In genomic region chr7:63509825-63510224, GRCm38 (mm10) we compare ENCODE assay signal across 10 mouse cellular contexts.
DNase-seq lines count a peak whose midpoint lies in the region; ATAC-seq and TF ChIP-seq lines count a peak whose summit lies in the region.
"Had no signal": no experiment of that assay in that cellular context is flagged by ENCODE, and none has a peak within 500 bp of the region (broad histone marks: within the 10 kb centered on the region; RNA-seq: fewer than 3 reads in every experiment).

No protein-coding gene starts in this region.

- H3K36me3 ChIP-seq in midbrain, embryonic 16.5 days (ENCODE audit: control insufficient read depth, insufficient read depth, low read length): no peaks in the 10 kb centered on the region
- H3K36me3 ChIP-seq in midbrain, embryonic 10.5 days: no peaks in the 10 kb centered on the region
- H3K36me3 ChIP-seq in forebrain, embryonic 14.5 days (ENCODE audit: control insufficient read depth, insufficient read depth, low read length): no peaks in the 10 kb centered on the region
- no peaks in the 10 kb centered on the region for H3K36me3 ChIP-seq in neural tube, embryonic 14.5 days (ENCODE audit: control insufficient read depth, insufficient read depth, low read length)
- H3K36me3 ChIP-seq in stomach, postnatal 0 days (ENCODE audit: control insufficient read depth, insufficient read depth, low read length): no peaks in the 10 kb centered on the region

- 10% methylated on average over 1 of the region's 1 CpGs for WGBS in cerebellum, adult 2 months
- WGBS in midbrain, embryonic 16.5 days: 50% methylated on average over 1 of the region's 1 CpGs
- WGBS in midbrain, embryonic 10.5 days: 64% methylated on average over 1 of the region's 1 CpGs
- WGBS in forebrain, embryonic 14.5 days: 44% methylated on average over 1 of the region's 1 CpGs
- WGBS in neural tube, embryonic 14.5 days: 33% methylated on average over 1 of the region's 1 CpGs
- WGBS in stomach, postnatal 0 days: 60% methylated on average over 1 of the region's 1 CpGs

- peak overlapping the region; percentile 6; the same call in 1 of the 2 replicates for H3K27ac ChIP-seq in cerebellum, adult 2 months (ENCODE audit: insufficient read depth, low read length)
- H3K27ac ChIP-seq in midbrain, embryonic 16.5 days (ENCODE audit: low read length): no peak overlapping the region
- H3K27ac ChIP-seq in midbrain, embryonic 10.5 days (replicated peaks): no peak overlapping the region
- H3K27ac ChIP-seq in forebrain, embryonic 14.5 days (ENCODE audit: low read depth, low read length): no peak overlapping the region
- H3K27ac ChIP-seq in neural tube, embryonic 14.5 days (ENCODE audit: low read depth, low read length): no peak overlapping the region
- no peak overlapping the region for H3K27ac ChIP-seq in stomach, postnatal 0 days (replicated peaks)

- TF ChIP-seq EP300 in stomach, postnatal 0 days (optimal IDR thresholded peaks at IDR 0.05): no peak

- no peak for ATAC-seq in cerebellum, adult (ENCODE audit: insufficient number of reproducible peaks, low FRiP score, low TSS enrichment)
- peak; percentile 57; the same call in 1 of the 2 replicates for ATAC-seq in midbrain, embryonic 16.5 days
- peak; percentile 77 for ATAC-seq in forebrain, embryonic 14.5 days
- ATAC-seq in neural tube, embryonic 14.5 days (ENCODE audit: low read depth): peak; percentile 73; the same call in 1 of the 2 replicates
- ATAC-seq in stomach, postnatal 0 days (ENCODE audit: low FRiP score, low TSS enrichment): no peak

- TF ChIP-seq POLR2A in cerebellum, adult 2 months (IDR thresholded peaks at IDR 0.05; ENCODE audit: borderline replicate concordance, insufficient read depth, low read length): no peak

- no peak overlapping the region for H3K4me3 ChIP-seq in cerebellum, adult 2 months (replicated peaks; ENCODE audit: insufficient read depth, low read depth, low read length)
- H3K4me3 ChIP-seq in midbrain, embryonic 16.5 days (ENCODE audit: low read depth, low read length): no peak overlapping the region
- no peak overlapping the region for H3K4me3 ChIP-seq in midbrain, embryonic 10.5 days
- H3K4me3 ChIP-seq in forebrain, embryonic 14.5 days (ENCODE audit: low read depth, low read length): no peak overlapping the region
- H3K4me3 ChIP-seq in neural tube, embryonic 14.5 days (ENCODE audit: low read depth, low read length): no peak overlapping the region
- no peak overlapping the region for H3K4me3 ChIP-seq in stomach, postnatal 0 days (ENCODE audit: low read depth, low read length)

- H3K27me3 ChIP-seq in cerebellum, adult 2 months (ENCODE audit: control insufficient read depth, insufficient read depth, low read length): no peaks in the 10 kb centered on the region
- H3K27me3 ChIP-seq in midbrain, embryonic 16.5 days (ENCODE audit: control insufficient read depth, insufficient read depth, low read depth, low read length): no peaks in the 10 kb centered on the region
- no peaks in the 10 kb centered on the region for H3K27me3 ChIP-seq in midbrain, embryonic 10.5 days (ENCODE audit: low read depth, poor library complexity, severe bottlenecking)
- no peaks in the 10 kb centered on the region for H3K27me3 ChIP-seq in forebrain, embryonic 14.5 days (replicated peaks; ENCODE audit: control insufficient read depth, insufficient read depth, low read length)
- no peaks in the 10 kb centered on the region for H3K27me3 ChIP-seq in neural tube, embryonic 14.5 days (ENCODE audit: control insufficient read depth, insufficient read depth, low read length)
- H3K27me3 ChIP-seq in stomach, postnatal 0 days (ENCODE audit: control insufficient read depth, insufficient read depth, low read length): no peaks in the 10 kb centered on the region

- H3K9me3 ChIP-seq in midbrain, embryonic 16.5 days (replicated peaks; ENCODE audit: control insufficient read depth, low read length, poor library complexity, severe bottlenecking): no peaks in the 10 kb centered on the region
- H3K9me3 ChIP-seq in midbrain, embryonic 10.5 days (replicated peaks): no peaks in the 10 kb centered on the region
- H3K9me3 ChIP-seq in forebrain, embryonic 14.5 days (replicated peaks; ENCODE audit: control insufficient read depth, low read length): no peaks in the 10 kb centered on the region
- no peaks in the 10 kb centered on the region for H3K9me3 ChIP-seq in neural tube, embryonic 14.5 days (ENCODE audit: control insufficient read depth, low read length)
- no peaks in the 10 kb centered on the region for H3K9me3 ChIP-seq in stomach, postnatal 0 days (ENCODE audit: control insufficient read depth, low read length)

- H3K4me2 ChIP-seq in midbrain, embryonic 16.5 days (ENCODE audit: low read length): no peak overlapping the region
- no peak overlapping the region for H3K4me2 ChIP-seq in forebrain, embryonic 14.5 days (ENCODE audit: low read length)
- no peak overlapping the region for H3K4me2 ChIP-seq in neural tube, embryonic 14.5 days (ENCODE audit: low read depth, low read length)
- no peak overlapping the region for H3K4me2 ChIP-seq in stomach, postnatal 0 days (replicated peaks; ENCODE audit: low read depth)

- TF ChIP-seq CTCF in cerebellum, adult 2 months (IDR thresholded peaks at IDR 0.05; ENCODE audit: borderline replicate concordance, insufficient read depth, low read depth, low read length): no peak
- TF ChIP-seq CTCF in stomach, postnatal 0 days (IDR thresholded peaks at IDR 0.05; ENCODE audit: low read depth): no peak

- DNase-seq in cerebellum, adult 2 months: peak in 1 of 2 experiments; percentile 36
- DNase-seq in midbrain, embryonic 10.5 days (ENCODE audit: low spot score): no peak
- DNase-seq in forebrain, embryonic 14.5 days (ENCODE audit: low spot score): peak; percentile 74
- DNase-seq in layer of hippocampus, postnatal 36 days: no peak
- no peak for DNase-seq in stomach, postnatal 0 days (ENCODE audit: low spot score)
- DNase-seq: kidney, postnatal 36 days; lung, postnatal 14 days had no signal

- H3K9ac ChIP-seq in midbrain, embryonic 16.5 days (ENCODE audit: low read depth, low read length): no peak overlapping the region
- no peak overlapping the region for H3K9ac ChIP-seq in forebrain, embryonic 14.5 days (ENCODE audit: low read length)
- H3K9ac ChIP-seq in neural tube, embryonic 14.5 days (replicated peaks; ENCODE audit: low read depth, low read length): no peak overlapping the region
- no peak overlapping the region for H3K9ac ChIP-seq in stomach, postnatal 0 days (ENCODE audit: low read length)

- H3K4me1 ChIP-seq in cerebellum, adult 2 months (ENCODE audit: control insufficient read depth, insufficient read depth, low read length): peaks cover 55% of the 10 kb centered on the region
- H3K4me1 ChIP-seq in midbrain, embryonic 16.5 days (ENCODE audit: control insufficient read depth, insufficient read depth, low read length): no peaks in the 10 kb centered on the region
- H3K4me1 ChIP-seq in midbrain, embryonic 10.5 days: no peaks in the 10 kb centered on the region
- no peaks in the 10 kb centered on the region for H3K4me1 ChIP-seq in forebrain, embryonic 14.5 days (ENCODE audit: control insufficient read depth, insufficient read depth, low read length)
- 0 out of 2 replicates have a peak, but pooled peaks cover 4% of the 10 kb centered on the region for H3K4me1 ChIP-seq in neural tube, embryonic 14.5 days (ENCODE audit: control insufficient read depth, insufficient read depth, low read length)
- no peaks in the 10 kb centered on the region for H3K4me1 ChIP-seq in stomach, postnatal 0 days (replicated peaks; ENCODE audit: control insufficient read depth, insufficient read depth)

Comparison
In these comparisons a context has a peak if more than half of its experiments do, and no peak if none do; other contexts are left out.
1. ATAC-seq: peak in midbrain, embryonic 16.5 days (single experiment), forebrain, embryonic 14.5 days (single experiment) and neural tube, embryonic 14.5 days (single experiment); none in cerebellum, adult (single experiment) and stomach, postnatal 0 days (single experiment).